Mouse (Mus musculus) C2C12 (cell line): ENCODE data around the gene Trmt1. TPM values are rescaled to one million over a fixed set of nuclear protein-coding genes. Genes with fewer than 3 reads are reported as not detected.

Experiments used
- H3K27me3 ChIP-seq: one replicate; pipeline ENCODE4 v1.6.1; 2011; ENCODE audit not compliant: control insufficient read depth, insufficient read depth, insufficient read length
- H3K36me3 ChIP-seq: one replicate; pipeline ENCODE4 v1.6.1; 2011; ENCODE audit not compliant: control insufficient read depth, insufficient read depth
- H3K4me3 ChIP-seq: one replicate; pipeline ENCODE4 v1.5.1; 2011; ENCODE audit warnings: mild to moderate bottlenecking, control low read depth; ENCODE audit not compliant: poor library complexity, insufficient read depth, severe bottlenecking
- H3K79me2 ChIP-seq: one replicate; pipeline ENCODE4 v1.6.1; 2011; ENCODE audit not compliant: control insufficient read depth, insufficient read depth
- H3K79me3 ChIP-seq: one replicate; pipeline ENCODE4 v1.6.1; 2011; ENCODE audit warnings: low read depth, control low read depth
- H3ac ChIP-seq: one replicate; pipeline ENCODE3; 2011; ENCODE audit warnings: low read depth; ENCODE audit not compliant: control insufficient read depth, insufficient read length
- CEBPB ChIP-seq: IDR thresholded peaks from one replicate; pipeline ENCODE4 v1.6.1; 2011; ENCODE audit warnings: low read depth, mild to moderate bottlenecking, control low read depth, moderate library complexity
- CTCF ChIP-seq: IDR thresholded peaks from one replicate; pipeline ENCODE4 v1.5.1; 2011; ENCODE audit not compliant: control insufficient read depth, insufficient read depth, insufficient read length
- FOSL1 ChIP-seq: IDR thresholded peaks from one replicate; pipeline ENCODE4 v1.8.0; 2011; ENCODE audit warnings: mild to moderate bottlenecking, low read length; ENCODE audit not compliant: poor library complexity, insufficient read depth, severe bottlenecking
- MAX ChIP-seq: IDR thresholded peaks from one replicate; pipeline ENCODE4 v1.6.1; 2011; ENCODE audit warnings: mild to moderate bottlenecking, control low read depth
- MYOD1 ChIP-seq: IDR thresholded peaks from one replicate; pipeline ENCODE4 v1.6.1; 2011; ENCODE audit warnings: low read depth; ENCODE audit not compliant: control insufficient read depth, insufficient read length
- MYOG ChIP-seq: IDR thresholded peaks from one replicate; pipeline ENCODE4 v1.6.1; 2011; ENCODE audit not compliant: control insufficient read depth, insufficient read length; ENCODE audit errors: extremely low read depth
- USF1 ChIP-seq: IDR thresholded peaks from one replicate; pipeline ENCODE4 v1.6.1; 2011; ENCODE audit warnings: low read depth, mild to moderate bottlenecking, control low read depth, moderate library complexity
- polyA plus RNA-seq: library from polyadenylated mRNA; unstranded; fragments of >200 nt; fragmentation: generic; extraction: Trizol; gene quantifications from one replicate; pipeline ENCODE4 v1.2.1, GENCODE M21; 2012; ENCODE audit warnings: missing spikeins

The Trmt1 gene
- polyA plus RNA-seq, 1 experiment = 117 TPM

DNA sequence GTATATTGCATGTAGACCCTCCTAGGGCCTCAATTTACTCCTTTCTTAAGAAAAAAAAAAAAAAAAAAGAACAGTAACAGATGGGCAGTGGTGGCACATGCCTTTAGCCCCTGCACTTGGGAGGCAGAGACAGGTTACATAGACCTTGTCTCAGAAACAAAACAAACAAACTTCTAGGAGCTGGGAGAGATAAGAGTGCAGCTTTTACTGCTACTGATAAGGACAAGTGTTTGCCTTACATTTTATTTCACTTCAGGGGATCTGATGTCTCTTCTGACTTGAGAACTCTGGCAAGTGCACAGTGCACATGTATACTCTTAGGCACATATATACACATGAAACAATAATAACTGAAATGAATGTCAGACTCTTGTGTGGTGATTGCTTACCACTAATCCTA, 28.9 kb upstream of the Trmt1 start:
- no peaks in the 10 kb centered on the region for H3K36me3 ChIP-seq
- TF ChIP-seq FOSL1 (no peak), CTCF (no peak), USF1 (no peak), MYOD1 (no peak), MAX (no peak), CEBPB (no peak)
- no peak overlapping the region for H3K4me3 ChIP-seq
- H3K79me2 ChIP-seq = peaks cover 27% of the 10 kb centered on the region
- no peaks in the 10 kb centered on the region for H3K27me3 ChIP-seq
- H3K79me3 ChIP-seq = peaks cover 16% of the 10 kb centered on the region
- no peak overlapping the region for H3ac ChIP-seq

DNA sequence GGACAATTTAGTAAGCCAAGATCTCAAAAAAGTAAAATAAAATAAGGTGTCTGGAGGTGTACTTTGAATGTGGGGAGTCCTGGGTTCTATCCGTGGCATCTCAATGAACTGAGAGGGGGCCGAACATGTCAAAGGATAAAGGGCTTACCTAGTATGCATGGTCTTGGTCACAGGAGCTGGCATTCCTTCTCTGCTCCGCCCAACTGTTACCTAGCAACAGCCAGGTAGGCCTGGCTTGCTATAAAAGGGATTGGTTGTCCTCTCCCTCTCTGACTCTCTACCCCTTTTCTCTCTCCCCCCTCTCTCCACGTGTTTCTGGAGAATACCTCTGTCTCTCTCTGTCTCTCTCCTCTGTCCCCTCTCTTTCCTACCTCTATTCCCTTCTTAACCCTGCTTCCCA, 28.4 kb upstream of the Trmt1 start:
- no peak overlapping the region for H3ac ChIP-seq
- H3K79me2 ChIP-seq = peaks cover 32% of the 10 kb centered on the region
- H3K4me3 ChIP-seq = no peak overlapping the region
- peaks cover 20% of the 10 kb centered on the region for H3K79me3 ChIP-seq
- no peaks in the 10 kb centered on the region for H3K36me3 ChIP-seq
- no peaks in the 10 kb centered on the region for H3K27me3 ChIP-seq
- no peak for TF ChIP-seq MYOD1

DNA sequence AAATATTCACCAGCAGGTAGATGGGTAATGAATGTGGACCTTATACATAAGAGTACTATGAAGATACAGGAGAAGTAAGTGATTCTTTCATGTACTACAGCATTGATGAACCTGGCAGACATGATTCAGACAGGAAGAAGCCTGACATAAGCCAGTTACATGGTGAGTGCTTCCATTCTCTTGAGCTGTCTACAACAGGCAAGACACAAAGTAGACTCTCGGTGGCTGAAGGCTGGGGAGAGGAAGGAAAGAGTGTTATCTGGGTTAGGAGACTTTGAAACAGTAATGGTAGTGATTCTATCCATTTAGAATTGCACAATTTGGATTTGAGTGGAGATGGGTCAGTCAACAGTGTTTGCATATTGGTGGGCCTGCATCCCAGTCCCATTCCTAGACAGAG, 27.2 kb upstream of the Trmt1 start:
- H3K4me3 ChIP-seq = no peak overlapping the region
- TF ChIP-seq MYOG (no peak), CEBPB (no peak), MAX (no peak), USF1 (no peak), MYOD1 (no peak), FOSL1 (no peak), CTCF (no peak)
- H3K36me3 ChIP-seq = no peaks in the 10 kb centered on the region
- H3K79me3 ChIP-seq = peaks cover 21% of the 10 kb centered on the region
- no peaks in the 10 kb centered on the region for H3K27me3 ChIP-seq
- no peak overlapping the region for H3ac ChIP-seq
- H3K79me2 ChIP-seq = peaks cover 33% of the 10 kb centered on the region

DNA sequence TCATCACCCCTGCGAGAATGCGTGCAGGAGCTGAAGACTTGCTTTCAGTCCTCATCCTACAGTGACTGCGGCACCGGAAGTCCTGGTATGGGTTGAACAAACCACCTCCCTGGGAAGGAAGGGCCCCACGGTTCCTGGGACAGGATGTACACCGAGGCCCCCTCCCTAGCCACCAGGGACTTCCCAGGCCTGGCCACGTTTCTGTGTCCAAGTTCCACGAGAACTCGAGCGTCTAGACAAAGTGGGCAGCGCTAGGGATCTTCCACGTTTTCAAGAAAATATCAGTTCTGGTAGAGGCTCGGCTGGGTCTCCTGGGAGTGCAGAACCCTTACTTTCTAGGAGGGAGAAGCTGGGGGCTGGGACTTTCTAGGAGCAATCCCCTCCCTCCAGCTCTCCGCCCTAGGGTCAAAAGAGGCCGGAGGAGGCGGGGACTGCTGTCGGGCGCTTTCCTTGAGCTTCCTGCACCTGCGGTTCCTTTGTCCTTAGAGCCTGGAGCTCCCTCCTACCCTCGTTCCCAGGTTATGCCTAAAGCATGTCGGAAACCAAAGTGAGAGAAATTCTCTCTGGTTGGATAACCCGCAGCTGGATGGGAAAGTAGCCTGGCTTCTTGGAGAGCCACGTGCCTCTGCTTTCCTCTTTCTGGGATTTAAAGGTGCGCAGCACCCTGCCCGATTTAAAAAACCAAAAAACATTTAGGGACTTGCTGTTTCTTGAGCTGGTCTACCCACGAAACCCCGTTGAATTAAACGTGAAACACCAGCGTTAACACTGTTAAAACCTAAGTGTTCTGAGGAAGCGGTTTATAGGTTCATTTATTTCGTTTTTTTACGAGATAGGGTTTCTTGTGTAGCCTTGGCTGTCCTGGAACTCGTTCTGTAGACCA, 25.9 kb upstream of the Trmt1 start:
- Histone ChIP-seq H3K79me2 (peaks cover 40% of the 10 kb centered on the region), H3K4me3 (peak overlapping the region; percentile 83), H3K36me3 (no peaks in the 10 kb centered on the region), H3ac (peak overlapping the region; percentile 34), H3K27me3 (no peaks in the 10 kb centered on the region), H3K79me3 (peaks cover 21% of the 10 kb centered on the region)
- TF ChIP-seq MYOD1 (no peak), USF1 (no peak), MYOG (no peak), MAX (no peak), CTCF (no peak), FOSL1 (no peak), CEBPB (no peak)

DNA sequence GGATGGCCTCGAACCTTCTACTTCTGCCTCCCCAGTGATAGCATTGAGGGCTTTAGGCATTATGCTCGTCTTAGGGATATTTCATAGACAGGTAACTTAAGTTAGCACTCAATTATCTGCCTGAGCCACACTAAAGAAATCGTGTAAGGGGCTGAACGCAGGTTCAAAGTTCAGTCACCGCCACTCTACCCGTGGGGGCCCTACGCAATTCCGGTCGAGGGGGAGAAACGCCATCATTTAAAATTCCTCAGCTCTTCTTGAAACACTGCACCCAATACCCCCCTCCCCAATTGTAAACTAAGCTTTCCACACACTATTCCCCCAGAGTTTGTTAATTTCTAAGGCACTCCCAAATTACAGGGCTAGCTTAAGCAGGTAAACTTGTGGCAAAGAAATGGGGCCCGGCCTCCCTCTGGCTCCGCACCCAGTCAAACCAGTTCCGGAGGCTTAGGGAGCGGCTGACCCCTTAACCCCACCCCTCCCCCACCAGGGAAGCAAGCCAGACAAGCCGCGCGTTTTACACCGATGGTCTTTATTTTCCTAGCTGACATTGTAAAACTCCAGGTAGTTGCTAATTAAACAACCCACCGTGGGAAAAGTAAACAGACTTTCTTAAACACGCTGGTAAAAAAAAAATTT, 25.2 kb upstream of the Trmt1 start:
- Histone ChIP-seq H3K4me3 (peak overlapping the region; percentile 83), H3K36me3 (no peaks in the 10 kb centered on the region), H3K79me3 (peaks cover 27% of the 10 kb centered on the region), H3K79me2 (peaks cover 48% of the 10 kb centered on the region), H3ac (peak overlapping the region; percentile 88), H3K27me3 (no peaks in the 10 kb centered on the region)
- no peak for TF ChIP-seq FOSL1
- no peak for TF ChIP-seq CEBPB
- no peak for TF ChIP-seq USF1
- TF ChIP-seq MYOG = no peak
- TF ChIP-seq CTCF = no peak
- TF ChIP-seq MYOD1 = no peak
- TF ChIP-seq MAX = no peak

DNA sequence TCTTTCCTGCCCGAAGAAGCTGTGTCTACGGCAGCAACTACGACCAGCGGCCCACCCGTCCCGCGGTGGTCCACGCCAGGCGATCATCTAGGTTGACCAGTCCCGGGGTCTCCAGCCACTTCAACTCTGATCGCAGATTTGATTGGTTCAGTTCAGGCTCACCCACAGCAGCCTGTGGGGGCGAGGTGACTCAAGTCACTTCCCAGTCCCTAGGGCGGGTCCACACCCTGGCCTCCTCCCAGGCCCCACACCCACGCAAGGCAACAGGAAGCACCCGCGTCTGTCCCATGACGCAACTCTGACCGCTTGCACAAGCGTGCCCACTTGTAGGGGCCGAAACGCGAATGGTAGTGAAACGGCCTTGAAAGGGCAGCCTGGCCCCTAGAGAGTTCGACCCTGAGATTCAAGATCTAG, 24.6 kb upstream of the Trmt1 start:
- Histone ChIP-seq H3K36me3 (no peaks in the 10 kb centered on the region), H3K79me2 (peaks cover 53% of the 10 kb centered on the region), H3K79me3 (peaks cover 29% of the 10 kb centered on the region), H3ac (peak overlapping the region; percentile 88), H3K4me3 (peak overlapping the region; percentile 83), H3K27me3 (no peaks in the 10 kb centered on the region)
- TF ChIP-seq MYOD1 (no peak), CEBPB (peak; percentile 94), FOSL1 (no peak)
